Mouse (Mus musculus): ENCODE data around the gene Ctsa. TPM values are rescaled to one million over a fixed set of nuclear protein-coding genes. Genes with fewer than 3 reads are reported as not detected.
"Not testable (repeated sequence)": the region's sequence is repeated elsewhere in the genome, so short reads cannot be mapped to it uniquely, and the experiment has no call there.

Ctsa gene
- polyA plus RNA-seq, 1 experiment from 2014 or later = 1,652 TPM

GRCm38 (mm10) chr2:164850061-164850460 is 17.4 kb downstream of the Ctsa start:
- Histone ChIP-seq H3K4me3 (ENCODE audit: inconsistent target) (no peak overlapping the region), H3K79me2 (ENCODE audit: inconsistent target) (no peaks in the 10 kb centered on the region; the same call in 1 of the 2 replicates), H3K36me3 (ENCODE audit: inconsistent target) (peaks cover 96% of the 10 kb centered on the region), H3K27ac (no peak overlapping the region)
- WGBS (ENCODE audit: missing documents) = 91% methylated on average over 8 of the region's 8 CpGs

GRCm38 (mm10) chr2:164855572-164855971 is 22.9 kb downstream of the Ctsa start:
- Histone ChIP-seq H3K4me3 (ENCODE audit: inconsistent target) (peak overlapping the region; percentile 73), H3K36me3 (ENCODE audit: inconsistent target) (peaks cover 45% of the 10 kb centered on the region), H3K79me2 (ENCODE audit: inconsistent target) (peaks cover 11% of the 10 kb centered on the region)
- H3K27ac ChIP-seq = not testable (repeated sequence)
- WGBS (ENCODE audit: missing documents) = 90% methylated on average over 5 of the region's 5 CpGs

DNA sequence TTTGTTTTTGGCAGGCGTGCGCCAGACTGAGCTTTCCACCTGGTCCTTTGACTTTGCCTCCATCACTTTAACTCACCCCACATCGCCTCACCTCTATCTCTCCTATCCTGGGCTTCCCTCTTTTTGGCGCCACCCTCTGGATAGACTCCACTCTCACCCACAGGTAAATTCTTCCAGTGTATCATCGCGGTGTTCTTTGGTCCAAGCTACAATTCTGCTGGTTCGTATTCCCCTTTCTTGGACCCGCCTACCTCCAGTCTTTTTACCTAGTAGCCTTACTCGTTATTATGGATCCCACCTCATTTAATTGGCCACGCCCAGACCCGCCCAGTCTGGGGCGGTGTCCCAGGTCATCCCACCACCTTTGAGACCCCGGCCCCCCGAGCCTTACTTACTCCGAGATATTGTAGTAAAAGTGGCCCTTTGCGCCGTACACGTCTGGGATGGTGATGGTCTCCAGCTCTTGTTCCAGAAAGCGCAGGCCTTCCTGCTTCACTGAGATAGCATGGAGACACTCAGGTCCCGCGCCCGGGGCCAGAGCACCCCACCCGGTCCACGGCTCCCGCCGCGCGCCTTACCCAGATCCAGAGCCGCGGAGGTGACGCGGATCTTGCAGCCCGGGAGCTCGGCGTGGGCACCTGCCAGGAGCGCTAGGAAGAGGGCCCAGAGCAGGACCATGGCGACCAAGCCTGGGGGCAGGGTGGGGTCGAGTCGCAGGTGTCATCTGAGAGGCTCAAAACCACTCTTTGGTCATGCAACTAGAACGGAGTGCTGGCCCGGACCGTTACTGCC is 23.8 kb downstream of the Ctsa start:
- 3% methylated on average over 40 of the region's 42 CpGs for WGBS (ENCODE audit: missing documents)
- H3K79me2 ChIP-seq (ENCODE audit: inconsistent target) = peaks cover 11% of the 10 kb centered on the region
- H3K36me3 ChIP-seq (ENCODE audit: inconsistent target) = peaks cover 36% of the 10 kb centered on the region
- H3K27ac ChIP-seq = peak overlapping the region; percentile 85
- peak overlapping the region; percentile 73 for H3K4me3 ChIP-seq (ENCODE audit: inconsistent target)

DNA sequence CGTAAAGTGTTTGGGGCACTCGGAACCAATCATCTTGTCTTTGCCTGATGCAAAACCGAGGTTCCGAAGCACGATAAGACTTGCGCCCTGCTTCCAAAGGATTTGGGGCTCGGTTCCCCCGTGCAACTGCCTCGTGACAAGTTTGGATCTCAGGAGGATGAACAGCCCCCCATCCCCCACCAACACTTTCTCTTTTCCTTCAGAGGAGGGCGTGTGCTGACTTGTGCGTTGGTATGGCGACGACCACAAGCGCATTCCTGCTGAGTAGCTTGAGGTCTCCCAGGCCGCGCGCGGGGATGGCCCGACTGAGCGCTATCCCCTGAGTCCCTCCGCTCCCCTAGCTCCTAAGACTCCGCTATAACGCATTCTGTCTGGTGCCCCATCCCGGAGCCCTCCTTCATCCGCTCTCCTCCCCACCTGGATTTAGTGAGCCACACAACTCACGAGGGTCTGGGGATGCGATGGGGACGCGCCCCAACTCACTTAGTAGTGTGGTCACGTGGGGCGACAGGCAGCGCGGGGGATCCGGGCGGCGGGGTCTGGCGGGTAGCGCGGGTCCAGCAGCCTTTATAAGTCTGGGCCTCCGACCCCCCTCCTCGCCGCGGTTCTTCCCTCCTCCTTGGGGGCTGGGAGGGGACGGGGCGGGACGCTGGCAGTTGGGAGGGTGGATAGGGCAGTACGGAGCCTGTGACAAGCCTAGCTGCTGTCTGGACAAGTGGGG is 24.6 kb downstream of the Ctsa start, which contains the start of gene Pltp:
Gene Pltp (minus strand): TSS at position 611 of the 721 bp plus-strand sequence.
- peaks cover 29% of the 10 kb centered on the region for H3K36me3 ChIP-seq (ENCODE audit: inconsistent target)
- WGBS (ENCODE audit: missing documents) = under 1% methylated on average over 47 of the region's 47 CpGs
- peak within 1 kb of the TSS; percentile 85 for H3K27ac ChIP-seq
- H3K79me2 ChIP-seq (ENCODE audit: inconsistent target) = peaks cover 11% of the 10 kb centered on the region
- H3K4me3 ChIP-seq (ENCODE audit: inconsistent target) = peak within 1 kb of the TSS; percentile 73

DNA sequence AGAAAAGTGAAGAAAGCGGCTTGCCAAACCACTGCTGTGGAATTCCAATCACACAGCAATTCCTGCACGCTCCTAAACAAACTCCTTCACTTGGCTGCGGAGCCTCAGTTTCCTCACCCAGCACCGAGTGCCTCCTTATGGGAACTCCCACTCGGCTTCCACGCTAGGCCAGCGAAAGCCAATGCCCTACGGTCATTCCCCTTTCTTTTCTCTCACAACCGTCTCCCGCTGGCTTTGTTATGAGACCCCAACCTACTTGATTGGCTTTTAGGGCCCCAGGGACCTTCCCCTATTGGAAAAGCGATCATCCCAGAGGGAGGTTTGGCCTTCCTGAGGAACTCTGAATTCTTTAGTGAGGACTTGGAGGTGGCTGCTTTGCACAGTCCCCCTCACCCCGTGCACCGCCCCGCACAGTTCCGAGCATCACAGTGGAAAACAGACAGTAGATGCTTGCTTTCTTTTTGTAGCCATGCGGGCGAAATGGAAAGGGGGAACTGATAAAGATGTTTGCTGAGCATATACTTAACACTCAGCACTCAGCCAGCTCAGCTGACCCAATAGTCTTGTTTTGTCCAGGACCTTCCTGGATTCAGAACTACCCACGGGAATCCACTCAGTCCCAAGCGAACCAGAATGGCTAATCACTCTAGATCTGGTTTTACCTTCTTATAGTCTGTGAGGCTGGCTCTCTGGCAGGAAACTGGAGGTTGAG is 25.3 kb downstream of the Ctsa start:
- Histone ChIP-seq H3K36me3 (ENCODE audit: inconsistent target) (peaks cover 21% of the 10 kb centered on the region), H3K27ac (peak overlapping the region; percentile 85), H3K4me3 (ENCODE audit: inconsistent target) (peak overlapping the region; percentile 73), H3K79me2 (ENCODE audit: inconsistent target) (peaks cover 11% of the 10 kb centered on the region)
- WGBS (ENCODE audit: missing documents) = 8% methylated on average over 15 of the region's 19 CpGs

DNA sequence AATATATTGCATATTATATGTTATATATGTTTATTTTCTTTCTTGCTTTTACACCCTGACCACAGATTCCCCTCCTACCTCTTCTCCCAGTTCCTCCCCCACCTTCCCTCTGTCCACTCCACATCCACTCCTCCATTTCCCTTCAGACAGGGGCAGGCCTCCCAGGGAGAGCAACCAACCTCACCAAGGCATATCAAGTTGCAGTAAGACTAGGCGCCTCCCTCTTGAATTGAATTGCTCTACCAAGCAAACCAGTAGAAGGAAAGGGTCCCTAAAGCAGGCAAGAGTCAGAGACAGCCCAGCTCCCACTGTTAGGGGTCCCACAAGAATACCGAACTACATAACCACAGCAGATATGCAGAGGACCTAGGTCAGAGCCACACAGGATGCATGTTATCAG is 26.5 kb downstream of the Ctsa start:
- Histone ChIP-seq H3K27ac (no peak overlapping the region), H3K79me2 (ENCODE audit: inconsistent target) (peaks cover 11% of the 10 kb centered on the region), H3K36me3 (ENCODE audit: inconsistent target) (peaks cover 10% of the 10 kb centered on the region), H3K4me3 (ENCODE audit: inconsistent target) (no peak overlapping the region)
- WGBS (ENCODE audit: missing documents) = 100% methylated on average over 2 of the region's 2 CpGs

GRCm38 (mm10) chr2:164859640-164860432 is 27.2 kb downstream of the Ctsa start:
- H3K36me3 ChIP-seq (ENCODE audit: inconsistent target) = peaks cover 3% of the 10 kb centered on the region
- H3K79me2 ChIP-seq (ENCODE audit: inconsistent target) = peaks cover 11% of the 10 kb centered on the region
- H3K4me3 ChIP-seq (ENCODE audit: inconsistent target) = no peak overlapping the region
- H3K27ac ChIP-seq = no peak overlapping the region
- 80% methylated on average over 9 of the region's 9 CpGs for WGBS (ENCODE audit: missing documents)

- H3K79me2 ChIP-seq (ENCODE audit: inconsistent target) = peaks cover 5% of the 10 kb centered on the region
- 85% methylated on average over 4 of the region's 4 CpGs for WGBS (ENCODE audit: missing documents)
These were observed 28.4 kb downstream of the Ctsa start for GRCm38 (mm10) chr2:164861094-164861493.

GRCm38 (mm10) chr2:164862179-164862861 is 29.6 kb downstream of the Ctsa start:
- no peak overlapping the region for H3K4me3 ChIP-seq (ENCODE audit: inconsistent target)
- no peaks in the 10 kb centered on the region for H3K79me2 ChIP-seq (ENCODE audit: inconsistent target)
- peak overlapping the region; percentile 96 for H3K27ac ChIP-seq
- H3K36me3 ChIP-seq (ENCODE audit: inconsistent target) = no peaks in the 10 kb centered on the region
- 2% methylated on average over 8 of the region's 9 CpGs for whole genome bisulfite sequencing (ENCODE audit: missing documents)

More at GRCm38 (mm10) chr2:164861094-164861493, 28.4 kb downstream of the Ctsa start:
- H3K36me3 ChIP-seq (ENCODE audit: inconsistent target) = no peaks in the 10 kb centered on the region
- no peak overlapping the region for H3K4me3 ChIP-seq (ENCODE audit: inconsistent target)
- H3K27ac ChIP-seq = peak overlapping the region; percentile 96

DNA sequence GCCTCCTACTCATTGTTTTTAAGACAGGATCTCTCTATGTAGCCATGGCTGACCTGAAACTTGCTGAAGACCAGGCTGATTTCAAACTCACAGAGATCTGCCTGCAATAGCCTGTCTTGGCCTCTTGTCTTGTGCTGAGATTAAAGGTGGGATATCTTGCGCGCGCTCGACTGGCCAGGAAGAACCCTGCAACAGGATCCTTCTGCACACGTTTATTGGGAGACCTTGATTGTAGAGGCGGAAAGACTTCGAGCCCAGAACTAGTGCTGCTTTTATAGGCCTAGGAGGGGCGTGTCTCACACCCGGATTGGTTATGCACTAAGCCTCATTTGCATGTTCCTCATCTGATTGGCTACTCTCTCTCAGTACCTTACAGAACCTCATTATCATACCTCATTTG is 30.7 kb downstream of the Ctsa start:
- not testable (repeated sequence) for H3K4me3 ChIP-seq (ENCODE audit: inconsistent target); H3K36me3 ChIP-seq (ENCODE audit: inconsistent target); H3K79me2 ChIP-seq (ENCODE audit: inconsistent target)
- peak overlapping the region; percentile 96 for H3K27ac ChIP-seq
- no CpG with 5 or more reads among the region's 9 CpGs for WGBS (ENCODE audit: missing documents)

GRCm38 (mm10) chr2:164864593-164864992 is 31.9 kb downstream of the Ctsa start:
- Histone ChIP-seq H3K79me2 (ENCODE audit: inconsistent target) (no peaks in the 10 kb centered on the region), H3K4me3 (ENCODE audit: inconsistent target) (no peak overlapping the region), H3K27ac (peak overlapping the region; percentile 17; the same call in 1 of the 2 replicates), H3K36me3 (ENCODE audit: inconsistent target) (no peaks in the 10 kb centered on the region)
- 70% methylated on average over 4 of the region's 4 CpGs for WGBS (ENCODE audit: missing documents)

GRCm38 (mm10) chr2:164866741-164867551 is 34.3 kb downstream of the Ctsa start:
- Histone ChIP-seq H3K27ac (peak overlapping the region; percentile 96), H3K4me3 (ENCODE audit: inconsistent target) (no peak overlapping the region), H3K36me3 (ENCODE audit: inconsistent target) (no peaks in the 10 kb centered on the region), H3K79me2 (ENCODE audit: inconsistent target) (no peaks in the 10 kb centered on the region)
- WGBS (ENCODE audit: missing documents) = 20% methylated on average over 16 of the region's 16 CpGs

DNA sequence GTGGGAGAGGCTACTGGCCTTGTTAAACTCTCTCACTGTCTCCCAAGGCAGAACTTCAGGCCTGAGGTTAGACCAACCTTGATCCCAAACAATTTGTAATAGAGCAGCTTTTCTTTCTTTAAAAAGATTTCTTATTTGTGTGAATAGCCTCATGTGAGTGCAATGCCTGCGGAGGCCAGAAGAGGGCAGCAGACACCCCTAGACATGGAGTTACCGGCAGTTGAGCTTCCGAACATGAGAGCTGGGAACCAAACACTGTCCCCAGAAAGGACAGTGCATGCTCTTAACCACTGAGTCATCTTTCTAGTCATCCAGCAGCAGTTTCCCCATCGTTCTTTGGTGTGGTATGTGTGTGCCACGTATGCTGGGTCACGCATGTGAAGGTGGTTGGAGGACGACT is 34.9 kb downstream of the Ctsa start:
- H3K36me3 ChIP-seq (ENCODE audit: inconsistent target) = no peaks in the 10 kb centered on the region
- peak overlapping the region; percentile 96 for H3K27ac ChIP-seq
- no peak overlapping the region for H3K4me3 ChIP-seq (ENCODE audit: inconsistent target)
- WGBS (ENCODE audit: missing documents) = 98% methylated on average over 7 of the region's 7 CpGs
- no peaks in the 10 kb centered on the region for H3K79me2 ChIP-seq (ENCODE audit: inconsistent target)
